16 mouse cellular contexts compared by ENCODE assay signal in the genomic region with DNA sequence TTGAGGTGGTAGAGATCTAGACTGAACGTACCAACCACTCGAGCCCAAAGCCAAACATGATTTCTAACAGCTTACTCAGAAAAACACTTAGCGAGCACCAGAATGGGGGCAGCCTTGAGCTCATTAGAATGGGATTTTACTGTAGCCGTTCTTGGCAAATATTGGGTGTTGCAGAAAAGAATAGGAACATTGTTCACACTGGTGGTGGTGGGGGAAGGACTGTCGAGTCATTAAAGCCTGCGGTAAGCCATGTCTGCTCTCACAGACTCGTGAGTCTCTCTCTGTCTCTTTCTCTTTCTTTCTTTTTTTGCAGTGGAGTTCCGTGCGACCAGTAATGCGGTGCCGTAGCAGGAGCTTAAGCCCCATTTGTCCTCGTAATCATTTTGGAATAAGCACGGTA. TPM values are rescaled to one million over a fixed set of nuclear protein-coding genes. Genes with fewer than 3 reads are reported as not detected.
DNase-seq lines count a peak whose midpoint lies in the region; ATAC-seq lines count a peak whose summit lies in the region.
"Had no signal": no experiment of that assay in that cellular context is flagged by ENCODE, and none has a peak within 500 bp of the region (broad histone marks: within the 10 kb centered on the region; RNA-seq: fewer than 3 reads in every experiment).

No protein-coding gene starts in this region.

- H3K4me3 ChIP-seq in forebrain, embryonic 14.5 days (ENCODE audit: low read depth, low read length) = 0 out of 2 replicates have a peak overlapping the region, but pooled peaks have one; percentile 8
- H3K4me3 ChIP-seq in forebrain, embryonic 11.5 days (ENCODE audit: low read depth, low read length) = no peak overlapping the region
- H3K4me3 ChIP-seq in midbrain, embryonic 14.5 days (replicated peaks; ENCODE audit: low read depth, low read length) = no peak overlapping the region
- H3K4me3 ChIP-seq in midbrain, embryonic 16.5 days (ENCODE audit: low read depth, low read length) = no peak overlapping the region
- no peak overlapping the region for H3K4me3 ChIP-seq in stomach, embryonic 16.5 days (replicated peaks; ENCODE audit: low read length)
- no peak overlapping the region for H3K4me3 ChIP-seq in kidney, embryonic 15.5 days (replicated peaks)
- H3K4me3 ChIP-seq: embryonic facial prominence, embryonic 13.5 days; hindbrain, embryonic 15.5 days; liver, embryonic 15.5 days had no signal

- 0 out of 2 replicates have a peak overlapping the region, but pooled peaks have one; percentile 2 for H3K9ac ChIP-seq in forebrain, embryonic 14.5 days (ENCODE audit: low read length)
- no peak overlapping the region for H3K9ac ChIP-seq in forebrain, embryonic 11.5 days (ENCODE audit: low read length)
- no peak overlapping the region for H3K9ac ChIP-seq in midbrain, embryonic 14.5 days (replicated peaks; ENCODE audit: low read length)
- H3K9ac ChIP-seq in midbrain, embryonic 16.5 days (ENCODE audit: low read depth, low read length) = no peak overlapping the region
- H3K9ac ChIP-seq in stomach, embryonic 16.5 days (ENCODE audit: low read length) = no peak overlapping the region
- H3K9ac ChIP-seq in kidney, embryonic 15.5 days = no peak overlapping the region
- H3K9ac ChIP-seq: embryonic facial prominence, embryonic 13.5 days; hindbrain, embryonic 15.5 days; liver, embryonic 15.5 days had no signal

- peak; percentile 55; the same call in 1 of the 2 replicates for ATAC-seq in forebrain, embryonic 14.5 days
- no peak for ATAC-seq in forebrain, embryonic 11.5 days (replicated peaks; ENCODE audit: low FRiP score)
- no peak for ATAC-seq in midbrain, embryonic 14.5 days (ENCODE audit: low FRiP score, low TSS enrichment)
- ATAC-seq in midbrain, embryonic 16.5 days = no peak
- no peak for ATAC-seq in stomach, embryonic 16.5 days (ENCODE audit: insufficient read depth, low FRiP score)
- no peak for ATAC-seq in kidney, embryonic 15.5 days (replicated peaks; ENCODE audit: low FRiP score)

- H3K4me2 ChIP-seq in forebrain, embryonic 14.5 days (ENCODE audit: low read length) = peak overlapping the region; percentile 25; the same call in 1 of the 2 replicates
- H3K4me2 ChIP-seq in forebrain, embryonic 11.5 days (ENCODE audit: low read depth, low read length, severe bottlenecking) = no peak overlapping the region
- H3K4me2 ChIP-seq in midbrain, embryonic 14.5 days (ENCODE audit: low read length) = no peak overlapping the region
- H3K4me2 ChIP-seq in midbrain, embryonic 16.5 days (ENCODE audit: low read length) = no peak overlapping the region
- H3K4me2 ChIP-seq in stomach, embryonic 16.5 days (ENCODE audit: low read depth, low read length) = peak overlapping the region; percentile 6; the same call in 1 of the 2 replicates
- H3K4me2 ChIP-seq in kidney, embryonic 15.5 days = no peak overlapping the region
- H3K4me2 ChIP-seq: embryonic facial prominence, embryonic 13.5 days; hindbrain, embryonic 15.5 days; liver, embryonic 15.5 days had no signal

- no peak overlapping the region for H3K27ac ChIP-seq in forebrain, embryonic 14.5 days (ENCODE audit: low read depth, low read length)
- H3K27ac ChIP-seq in forebrain, embryonic 11.5 days (ENCODE audit: low read depth, low read length) = no peak overlapping the region
- no peak overlapping the region for H3K27ac ChIP-seq in midbrain, embryonic 14.5 days (replicated peaks; ENCODE audit: low read depth, low read length)
- no peak overlapping the region for H3K27ac ChIP-seq in midbrain, embryonic 16.5 days (ENCODE audit: low read length)
- H3K27ac ChIP-seq in stomach, embryonic 16.5 days (ENCODE audit: low read length) = no peak overlapping the region
- H3K27ac ChIP-seq in kidney, embryonic 15.5 days = no peak overlapping the region
- H3K27ac ChIP-seq: embryonic facial prominence, embryonic 13.5 days; hindbrain, embryonic 15.5 days; liver, embryonic 15.5 days had no signal

- no peaks in the 10 kb centered on the region; the same call in 1 of the 2 replicates for H3K4me1 ChIP-seq in forebrain, embryonic 14.5 days (ENCODE audit: control insufficient read depth, insufficient read depth, low read length)
- H3K4me1 ChIP-seq in forebrain, embryonic 11.5 days (replicated peaks; ENCODE audit: control insufficient read depth, insufficient read depth, low read length) = no peaks in the 10 kb centered on the region
- no peaks in the 10 kb centered on the region for H3K4me1 ChIP-seq in midbrain, embryonic 14.5 days (ENCODE audit: control insufficient read depth, insufficient read depth, low read length)
- no peaks in the 10 kb centered on the region for H3K4me1 ChIP-seq in midbrain, embryonic 16.5 days (ENCODE audit: control insufficient read depth, insufficient read depth, low read length)
- no peaks in the 10 kb centered on the region for H3K4me1 ChIP-seq in stomach, embryonic 16.5 days (ENCODE audit: control insufficient read depth, insufficient read depth, low read length)
- no peaks in the 10 kb centered on the region for H3K4me1 ChIP-seq in kidney, embryonic 15.5 days
- H3K4me1 ChIP-seq: embryonic facial prominence, embryonic 13.5 days; hindbrain, embryonic 15.5 days; liver, embryonic 15.5 days had no signal

- no peaks in the 10 kb centered on the region for H3K9me3 ChIP-seq in forebrain, embryonic 14.5 days (replicated peaks; ENCODE audit: control insufficient read depth, low read length)
- H3K9me3 ChIP-seq in forebrain, embryonic 11.5 days (ENCODE audit: control insufficient read depth, low read length) = no peaks in the 10 kb centered on the region
- no peaks in the 10 kb centered on the region for H3K9me3 ChIP-seq in midbrain, embryonic 14.5 days (ENCODE audit: control insufficient read depth, low read length)
- no peaks in the 10 kb centered on the region for H3K9me3 ChIP-seq in midbrain, embryonic 16.5 days (replicated peaks; ENCODE audit: control insufficient read depth, low read length, poor library complexity, severe bottlenecking)
- H3K9me3 ChIP-seq in stomach, embryonic 16.5 days (replicated peaks; ENCODE audit: control insufficient read depth, low read length) = no peaks in the 10 kb centered on the region
- H3K9me3 ChIP-seq in kidney, embryonic 15.5 days (replicated peaks) = no peaks in the 10 kb centered on the region
- H3K9me3 ChIP-seq: embryonic facial prominence, embryonic 13.5 days; G1E; hindbrain, embryonic 15.5 days; liver, embryonic 15.5 days had no signal

- peak; percentile 67 for DNase-seq in forebrain, embryonic 14.5 days (ENCODE audit: low spot score)
- DNase-seq in forebrain, embryonic 11.5 days (ENCODE audit: low spot score) = no peak
- peak; percentile 13 for DNase-seq in midbrain, embryonic 14.5 days
- DNase-seq in layer of hippocampus, adult 9-11 months = peak; percentile 44
- DNase-seq in cerebellum, adult 11-12 months = no peak
- DNase-seq: cerebellum, postnatal 10 days; gastrocnemius, postnatal 25 days; kidney, adult 9 months; thymus, postnatal 36 days had no signal

- H3K27me3 ChIP-seq in forebrain, embryonic 14.5 days (replicated peaks; ENCODE audit: control insufficient read depth, insufficient read depth, low read length) = no peaks in the 10 kb centered on the region
- H3K27me3 ChIP-seq in forebrain, embryonic 11.5 days (ENCODE audit: control insufficient read depth, insufficient read depth, low read length) = no peaks in the 10 kb centered on the region
- no peaks in the 10 kb centered on the region for H3K27me3 ChIP-seq in midbrain, embryonic 14.5 days (ENCODE audit: control insufficient read depth, insufficient read depth, low read length)
- no peaks in the 10 kb centered on the region for H3K27me3 ChIP-seq in midbrain, embryonic 16.5 days (ENCODE audit: control insufficient read depth, insufficient read depth, low read depth, low read length)
- no peaks in the 10 kb centered on the region for H3K27me3 ChIP-seq in stomach, embryonic 16.5 days (ENCODE audit: control insufficient read depth, insufficient read depth, low read length)
- H3K27me3 ChIP-seq in kidney, embryonic 15.5 days = no peaks in the 10 kb centered on the region
- H3K27me3 ChIP-seq: embryonic facial prominence, embryonic 13.5 days; hindbrain, embryonic 15.5 days; liver, embryonic 15.5 days had no signal

- 27% methylated on average over 13 of the region's 13 CpGs for WGBS in forebrain, embryonic 14.5 days
- 67% methylated on average over 13 of the region's 13 CpGs for WGBS in forebrain, embryonic 11.5 days
- WGBS in midbrain, embryonic 14.5 days = 61% methylated on average over 13 of the region's 13 CpGs
- 61% methylated on average over 13 of the region's 13 CpGs for WGBS in midbrain, embryonic 16.5 days
- WGBS in stomach, embryonic 16.5 days = 62% methylated on average over 13 of the region's 13 CpGs
- 83% methylated on average over 13 of the region's 13 CpGs for WGBS in kidney, embryonic 15.5 days

- H3K36me3 ChIP-seq in forebrain, embryonic 14.5 days (ENCODE audit: control insufficient read depth, insufficient read depth, low read length) = no peaks in the 10 kb centered on the region
- no peaks in the 10 kb centered on the region for H3K36me3 ChIP-seq in forebrain, embryonic 11.5 days (ENCODE audit: control insufficient read depth, insufficient read depth, low read length)
- no peaks in the 10 kb centered on the region for H3K36me3 ChIP-seq in midbrain, embryonic 14.5 days (ENCODE audit: control insufficient read depth, insufficient read depth, low read length)
- H3K36me3 ChIP-seq in midbrain, embryonic 16.5 days (ENCODE audit: control insufficient read depth, insufficient read depth, low read length) = no peaks in the 10 kb centered on the region
- no peaks in the 10 kb centered on the region for H3K36me3 ChIP-seq in stomach, embryonic 16.5 days (ENCODE audit: control insufficient read depth, insufficient read depth, low read length)
- H3K36me3 ChIP-seq in kidney, embryonic 15.5 days = no peaks in the 10 kb centered on the region
- H3K36me3 ChIP-seq: embryonic facial prominence, embryonic 13.5 days; G1E; hindbrain, embryonic 15.5 days; liver, embryonic 15.5 days had no signal

RNA-seq across cellular contexts. Expression of a gene that starts 25.4 kb away (rescaled TPM):
- 0.36 and 0.83 TPM in 2 replicates for polyA plus RNA-seq in forebrain, embryonic 14.5 days (2014; fragmentation: Nextera tagmentation; extraction: Ambion mirVana)
- polyA plus RNA-seq in forebrain, embryonic 11.5 days (2014; fragmentation: Nextera tagmentation; extraction: Ambion mirVana) = 0.32 and 0.36 TPM in 2 replicates
- polyA plus RNA-seq in midbrain, embryonic 14.5 days (2014; fragmentation: Nextera tagmentation; extraction: Ambion mirVana) = 0.21 TPM in 1 of 2 replicates, not detected in the other
- polyA plus RNA-seq in midbrain, embryonic 16.5 days (2015; fragmentation: Nextera tagmentation; extraction: Ambion mirVana) = 0.24 and 0.62 TPM in 2 replicates
- 0.35 and 0.44 TPM in 2 replicates for polyA plus RNA-seq in stomach, embryonic 16.5 days (2015; fragmentation: Nextera tagmentation; extraction: Ambion mirVana)
- 0.08 and 0.18 TPM in 2 replicates for polyA plus RNA-seq in kidney, embryonic 15.5 days (2015; fragmentation: Nextera tagmentation; extraction: Ambion mirVana)
- polyA plus RNA-seq: G1E; liver, embryonic 15.5 days had no signal

RNA-seq across cellular contexts. Expression of a gene that starts 29.0 kb away (rescaled TPM):
- polyA plus RNA-seq in forebrain, embryonic 14.5 days (2014; fragmentation: Nextera tagmentation; extraction: Ambion mirVana) = 20.9 and 25.6 TPM in 2 replicates
- 19.9 and 20.5 TPM in 2 replicates for polyA plus RNA-seq in forebrain, embryonic 11.5 days (2014; fragmentation: Nextera tagmentation; extraction: Ambion mirVana)
- polyA plus RNA-seq in midbrain, embryonic 14.5 days (2014; fragmentation: Nextera tagmentation; extraction: Ambion mirVana) = 30.8 and 32.2 TPM in 2 replicates
- polyA plus RNA-seq in midbrain, embryonic 16.5 days (2015; fragmentation: Nextera tagmentation; extraction: Ambion mirVana) = 40.0 and 47.5 TPM in 2 replicates
- 30.1 and 32.1 TPM in 2 replicates for polyA plus RNA-seq in stomach, embryonic 16.5 days (2015; fragmentation: Nextera tagmentation; extraction: Ambion mirVana)
- polyA plus RNA-seq in kidney, embryonic 15.5 days (2015; fragmentation: Nextera tagmentation; extraction: Ambion mirVana) = 24.5 and 25.0 TPM in 2 replicates

RNA-seq across cellular contexts. Expression of a gene that starts 44.3 kb away (rescaled TPM):
- polyA plus RNA-seq in forebrain, embryonic 14.5 days (2014; fragmentation: Nextera tagmentation; extraction: Ambion mirVana) = not detected in 2 replicates
- not detected in 2 replicates for polyA plus RNA-seq in forebrain, embryonic 11.5 days (2014; fragmentation: Nextera tagmentation; extraction: Ambion mirVana)
- polyA plus RNA-seq in midbrain, embryonic 14.5 days (2014; fragmentation: Nextera tagmentation; extraction: Ambion mirVana) = not detected in 2 replicates
- polyA plus RNA-seq in midbrain, embryonic 16.5 days (2015; fragmentation: Nextera tagmentation; extraction: Ambion mirVana) = not detected in 2 replicates
- 1.8 and 2.6 TPM in 2 replicates for polyA plus RNA-seq in stomach, embryonic 16.5 days (2015; fragmentation: Nextera tagmentation; extraction: Ambion mirVana)
- 0.08 and 0.17 TPM in 2 replicates for polyA plus RNA-seq in kidney, embryonic 15.5 days (2015; fragmentation: Nextera tagmentation; extraction: Ambion mirVana)
- polyA plus RNA-seq: embryonic facial prominence, embryonic 13.5 days; hindbrain, embryonic 15.5 days had no signal

Comparison
In these comparisons a context has a peak if more than half of its experiments do, and no peak if none do; other contexts are left out.
1. DNase-seq: peak in forebrain, embryonic 14.5 days (single experiment), midbrain, embryonic 14.5 days (single experiment) and layer of hippocampus, adult 9-11 months (single experiment); none in forebrain, embryonic 11.5 days (single experiment) and cerebellum, adult 11-12 months (single experiment).
2. H3K4me2 ChIP-seq: peak in forebrain, embryonic 14.5 days (single experiment) and stomach, embryonic 16.5 days (single experiment); none in forebrain, embryonic 11.5 days (single experiment), midbrain, embryonic 14.5 days (single experiment), midbrain, embryonic 16.5 days (single experiment) and kidney, embryonic 15.5 days (single experiment).